Mouse (Mus musculus) MEL (cell line): ENCODE results near the gene Elavl1. TPM values are rescaled to one million over a fixed set of nuclear protein-coding genes. Genes with fewer than 3 reads are reported as not detected.
A peak's percentile ranks its signal among the peaks of the same experiment; 100 is the strongest.

Experiments used
- DNase-seq: peaks from one replicate; pipeline ENCODE4 v3.0.0; 2011; ENCODE audit warnings: low read depth, low spot score
- H3K27ac ChIP-seq: 2 replicates; pipeline ENCODE4 v1.5.1; 2012; ENCODE audit warnings: low read depth, mild to moderate bottlenecking, control low read depth, low read length, moderate library complexity; ENCODE audit not compliant: control insufficient read depth
- H3K27me3 ChIP-seq, 2 experiments: fragments of 150-350 bp in 1 of 2; sonication (generic) in 1 of 2; 2 replicates each; pipeline ENCODE4 v1.6.1; 2012; ENCODE audit warnings: low read length in 2 of 2, mild to moderate bottlenecking in 2 of 2, improper control_type of control experiment in 1 of 2, moderate library complexity in 1 of 2; ENCODE audit not compliant: insufficient read depth in 2 of 2, control insufficient read depth in 1 of 2
- H3K36me3 ChIP-seq, 2 experiments: 2 replicates each; pipeline ENCODE4 v1.6.1; 2012 to 2014; ENCODE audit warnings: low read length in 2 of 2, improper control_type of control experiment in 1 of 2, inconsistent platforms in 1 of 2, mild to moderate bottlenecking in 1 of 2; ENCODE audit not compliant: insufficient read depth in 2 of 2, control insufficient read depth in 1 of 2
- H3K4me1 ChIP-seq, 2 experiments: fragments of 150-350 bp in 1 of 2; sonication (generic) in 1 of 2; 2 replicates each; pipeline ENCODE4 v1.6.1; 2012; ENCODE audit warnings: low read length in 2 of 2, improper control_type of control experiment in 1 of 2, mild to moderate bottlenecking in 1 of 2; ENCODE audit not compliant: insufficient read depth in 2 of 2, control insufficient read depth in 1 of 2
- H3K4me3 ChIP-seq, 2 experiments: fragments of 150-350 bp in 1 of 2; sonication (generic) in 1 of 2; 2 replicates each; pipeline ENCODE4 v1.5.1; 2012; ENCODE audit warnings: low read depth in 2 of 2, low read length in 2 of 2, mild to moderate bottlenecking in 2 of 2, moderate library complexity in 2 of 2, control low read depth in 1 of 2, improper control_type of control experiment in 1 of 2; ENCODE audit not compliant: control insufficient read depth in 1 of 2, insufficient read depth in 1 of 2
- H3K79me2 ChIP-seq: 2 replicates; pipeline ENCODE4 v1.6.1; 2012; ENCODE audit warnings: mild to moderate bottlenecking, low read length, moderate library complexity; ENCODE audit not compliant: control insufficient read depth, poor library complexity, insufficient read depth
- H3K9ac ChIP-seq: 2 replicates; pipeline ENCODE4 v1.6.1; 2012; ENCODE audit warnings: low read depth, mild to moderate bottlenecking, control low read depth, low read length, moderate library complexity; ENCODE audit not compliant: control insufficient read depth, poor library complexity, severe bottlenecking
- H3K9me3 ChIP-seq: fragments of 150-350 bp; sonication (generic); replicated peaks from 2 replicates; pipeline ENCODE4 v1.6.1; 2012; ENCODE audit warnings: mild to moderate bottlenecking, low read length, improper control_type of control experiment, moderate library complexity; ENCODE audit not compliant: insufficient read depth
- BHLHE40 ChIP-seq: IDR thresholded peaks from 2 replicates; pipeline ENCODE4 v1.6.1; 2012; ENCODE audit warnings: low read depth, mild to moderate bottlenecking, inconsistent platforms, low read length, improper control_type of control experiment, borderline replicate concordance
- CTCF ChIP-seq, 3 experiments: IDR thresholded peaks in 2 of 3; conservative IDR thresholded peaks in 1 of 3; 2 replicates each; pipeline ENCODE4 v1.5.1; 2011 to 2012; ENCODE audit warnings: low read length in 3 of 3, low read depth in 2 of 3, mild to moderate bottlenecking in 2 of 3, improper control_type of control experiment in 1 of 3, inconsistent platforms in 1 of 3, mixed read lengths in 1 of 3, moderate library complexity in 1 of 3; ENCODE audit not compliant: control insufficient read depth in 1 of 3, insufficient read depth in 1 of 3, poor library complexity in 1 of 3, severe bottlenecking in 1 of 3
- EP300 ChIP-seq, 2 experiments: IDR thresholded peaks; 2 replicates each; pipeline ENCODE4 v1.6.1; 2011; ENCODE audit warnings: improper control_type of control experiment in 2 of 2, low read length in 2 of 2, low read depth in 1 of 2, mild to moderate bottlenecking in 1 of 2
- ETS1 ChIP-seq: IDR thresholded peaks from 2 replicates; pipeline ENCODE4 v1.6.1; 2012; ENCODE audit warnings: low read depth, mild to moderate bottlenecking, inconsistent platforms, low read length, improper control_type of control experiment, moderate library complexity
- JUND ChIP-seq: IDR thresholded peaks from 2 replicates; pipeline ENCODE4 v1.6.1; 2011; ENCODE audit warnings: low read depth, mild to moderate bottlenecking, improper control_type of control experiment, low read length
- MAFK ChIP-seq: IDR thresholded peaks from 2 replicates; pipeline ENCODE4 v1.6.1; 2011; ENCODE audit warnings: low read depth, mild to moderate bottlenecking, low read length, improper control_type of control experiment, borderline replicate concordance
- MAZ ChIP-seq: IDR thresholded peaks from 2 replicates; pipeline ENCODE4 v1.6.1; 2012; ENCODE audit warnings: low read depth, mild to moderate bottlenecking, inconsistent platforms, low read length, improper control_type of control experiment
- MEF2A ChIP-seq: IDR thresholded peaks from 2 replicates; pipeline ENCODE4 v1.6.1; 2014; ENCODE audit warnings: low read depth, mild to moderate bottlenecking, inconsistent platforms, low read length, improper control_type of control experiment; ENCODE audit not compliant: poor library complexity, insufficient replicate concordance, severe bottlenecking; ENCODE audit errors: extremely low read depth
- MYB ChIP-seq: IDR thresholded peaks from 2 replicates; pipeline ENCODE4 v1.6.1; 2011; ENCODE audit warnings: mild to moderate bottlenecking, low read depth, low read length, improper control_type of control experiment
- MYC ChIP-seq: IDR thresholded peaks from 2 replicates; pipeline ENCODE4 v1.6.1; 2011; ENCODE audit warnings: low read depth, mild to moderate bottlenecking, low read length, improper control_type of control experiment, moderate library complexity
- POLR2A ChIP-seq, 2 experiments: IDR thresholded peaks; 2 replicates each; pipeline ENCODE4 v1.6.1; 2011 to 2012; ENCODE audit warnings: low read length in 2 of 2, mild to moderate bottlenecking in 2 of 2, control low read depth in 1 of 2, improper control_type of control experiment in 1 of 2, low read depth in 1 of 2, moderate library complexity in 1 of 2; ENCODE audit not compliant: control insufficient read depth in 1 of 2, insufficient read depth in 1 of 2, poor library complexity in 1 of 2
- POLR2AphosphoS2 ChIP-seq: IDR thresholded peaks from 2 replicates; pipeline ENCODE4 v1.6.1; 2011; ENCODE audit warnings: low read length, improper control_type of control experiment
- RCOR1 ChIP-seq: IDR thresholded peaks from 2 replicates; pipeline ENCODE4 v1.6.1; 2012; ENCODE audit warnings: low read depth, mild to moderate bottlenecking, inconsistent platforms, low read length, improper control_type of control experiment
- SIN3A ChIP-seq: IDR thresholded peaks from 2 replicates; pipeline ENCODE4 v1.6.1; 2012; ENCODE audit warnings: low read length, improper control_type of control experiment, inconsistent platforms
- SMC3 ChIP-seq: IDR thresholded peaks from 2 replicates; pipeline ENCODE4 v1.6.1; 2011; ENCODE audit warnings: low read depth, low read length, improper control_type of control experiment
- ZKSCAN1 ChIP-seq: IDR thresholded peaks from 2 replicates; pipeline ENCODE4 v1.6.1; 2012; ENCODE audit warnings: low read depth, mild to moderate bottlenecking, inconsistent platforms, low read length, improper control_type of control experiment, moderate library complexity
- ZMIZ1 ChIP-seq: IDR thresholded peaks from 2 replicates; pipeline ENCODE4 v1.6.1; 2012; ENCODE audit warnings: low read depth, mild to moderate bottlenecking, inconsistent platforms, low read length, improper control_type of control experiment, moderate library complexity
- ZNF384 ChIP-seq: IDR thresholded peaks from 2 replicates; pipeline ENCODE4 v1.6.1; 2012; ENCODE audit warnings: low read depth, mild to moderate bottlenecking, inconsistent platforms, low read length, improper control_type of control experiment
- polyA plus RNA-seq, 2 experiments: library from polyadenylated mRNA; stranded (reverse) in 1 of 2; unstranded in 1 of 2; fragments of >175 nt in 1 of 2; fragments of >200 nt in 1 of 2; gene quantifications; 2 replicates each; pipeline versions ENCODE4 v1.2.1 to v1.2.4; 2012; ENCODE audit warnings: low replicate concordance in 2 of 2, low read depth in 1 of 2; ENCODE audit not compliant: insufficient read length in 2 of 2, insufficient read depth in 1 of 2, missing spikeins in 1 of 2
- total RNA-seq: library from RNA; depleted of rRNA; stranded (reverse); fragments of 300-350 nt; gene quantifications from 2 replicates; pipeline ENCODE4 v1.2.3, GENCODE M21; 2012

The Elavl1 gene
- total and polyA plus RNA-seq, 3 experiments = 64.2 to 77.4 TPM; not detected in 1

- TF ChIP-seq CTCF (IDR thresholded peaks at IDR 0.05 in 2 of 3, conservative IDR thresholded peaks at IDR 0.05 in 1 of 3; ENCODE audit: control insufficient read depth in 1 of 3, insufficient read depth in 1 of 3, low read depth in 2 of 3, low read length in 3 of 3, poor library complexity in 1 of 3, severe bottlenecking in 1 of 3) (peak; percentile 70 to 95 (median 89)), EP300 (IDR thresholded peaks at IDR 0.05; ENCODE audit: low read depth in 1 of 2, low read length in 2 of 2) (0 out of 4 replicates have a peak, but pooled peaks of 1 of the 2 experiments have one; percentile 13), ZNF384 (no peak), MAZ (0 out of 2 replicates have a peak, but pooled peaks have one; percentile 22), JUND (no peak), BHLHE40 (peak; percentile 27; the same call in 1 of the 2 replicates)
- TF ChIP-seq, all 39 proteins: peak for 10
Measured at GRCm38 (mm10) chr8:4250306-4250970, 74.8 kb downstream of the Elavl1 start (continued).

GRCm38 (mm10) chr8:4249213-4249612 lies 76.0 kb downstream of the Elavl1 start:
- Histone ChIP-seq H3K4me1 (peaks cover 0 to 15% of the 10 kb centered on the region in 2 experiments; a peak in 2 of 4 replicates), H3K36me3 (peaks cover 1 to 6% of the 10 kb centered on the region in 2 experiments; a peak in 3 of 4 replicates), H3K9ac (no peak overlapping the region), H3K27ac (no peak overlapping the region), H3K27me3 (no peaks in the 10 kb centered on the region), H3K9me3 (no peaks in the 10 kb centered on the region), H3K4me3 (no peak overlapping the region), H3K79me2 (peaks cover 1% of the 10 kb centered on the region)
- no peak for DNase-seq
- TF ChIP-seq MYC = no peak
- TF ChIP-seq POLR2A (IDR thresholded peaks at IDR 0.05; ENCODE audit: control insufficient read depth in 1 of 2, insufficient read depth in 1 of 2, low read depth in 1 of 2, low read length in 2 of 2, poor library complexity in 1 of 2) = no peak
- TF ChIP-seq ZMIZ1 = no peak
- no peak; the same call in 1 of the 2 replicates for TF ChIP-seq POLR2AphosphoS2
- TF ChIP-seq ETS1 = no peak
- TF ChIP-seq MYB = no peak
- no peak for TF ChIP-seq RCOR1
- TF ChIP-seq SMC3 = no peak
- TF ChIP-seq ZKSCAN1 = no peak
- no peak for TF ChIP-seq MEF2A

GRCm38 (mm10) chr8:4247951-4248540 lies 77.2 kb downstream of the Elavl1 start, which contains the start of gene Tgfbr3l:
Gene Tgfbr3l (plus strand): TSS chr8:4248214.
- Histone ChIP-seq H3K79me2 (peaks cover under 1% of the 10 kb centered on the region; the same call in 1 of the 2 replicates), H3K4me3 (no peak within 1 kb of the TSS), H3K4me1 (peaks cover 0 to 9% of the 10 kb centered on the region in 2 experiments; a peak in 2 of 4 replicates), H3K9me3 (no peaks in the 10 kb centered on the region), H3K36me3 (peaks cover 3 to 4% of the 10 kb centered on the region in 2 experiments; a peak in 1 of 4 replicates), H3K27ac (no peak within 1 kb of the TSS), H3K9ac (no peak within 1 kb of the TSS), H3K27me3 (no peaks in the 10 kb centered on the region)
- no peak for TF ChIP-seq MAFK
- no peak for TF ChIP-seq SIN3A
- no peak for DNase-seq
